ENCODE assay signal across 17 mouse cellular contexts in genomic region chr5:37105531-37106456, GRCm38 (mm10). TPM values are rescaled to one million over a fixed set of nuclear protein-coding genes. Genes with fewer than 3 reads are reported as not detected.
DNase-seq lines count a peak whose midpoint lies in the region; ATAC-seq and TF ChIP-seq lines count a peak whose summit lies in the region.
"Had no signal": no experiment of that assay in that cellular context is flagged by ENCODE, and none has a peak within 500 bp of the region (broad histone marks: within the 10 kb centered on the region; RNA-seq: fewer than 3 reads in every experiment).

No protein-coding gene starts in this region.

- H3K4me3 ChIP-seq in layer of hippocampus, adult 2 months: no peak overlapping the region
- no peak overlapping the region for H3K4me3 ChIP-seq in forebrain, embryonic 15.5 days
- H3K4me3 ChIP-seq in midbrain, embryonic 15.5 days: no peak overlapping the region
- no peak overlapping the region for H3K4me3 ChIP-seq in kidney, embryonic 14.5 days (ENCODE audit: low read length)
- H3K4me3 ChIP-seq: embryonic facial prominence, embryonic 12.5 days had no signal

- H3K4me1 ChIP-seq in forebrain, embryonic 15.5 days: peaks cover 18% of the 10 kb centered on the region
- peaks cover 23% of the 10 kb centered on the region for H3K4me1 ChIP-seq in midbrain, embryonic 15.5 days
- no peaks in the 10 kb centered on the region for H3K4me1 ChIP-seq in kidney, embryonic 14.5 days (ENCODE audit: control insufficient read depth, insufficient read depth, low read length)
- H3K4me1 ChIP-seq: embryonic facial prominence, embryonic 12.5 days had no signal

- no peaks in the 10 kb centered on the region for H3K36me3 ChIP-seq in forebrain, embryonic 15.5 days
- H3K36me3 ChIP-seq in midbrain, embryonic 15.5 days (replicated peaks): 0 out of 2 replicates have a peak, but pooled peaks cover 2% of the 10 kb centered on the region
- H3K36me3 ChIP-seq in kidney, embryonic 14.5 days (ENCODE audit: control insufficient read depth, insufficient read depth, low read length): no peaks in the 10 kb centered on the region
- H3K36me3 ChIP-seq: embryonic facial prominence, embryonic 12.5 days had no signal

- no peaks in the 10 kb centered on the region for H3K9me3 ChIP-seq in forebrain, embryonic 15.5 days
- H3K9me3 ChIP-seq in midbrain, embryonic 15.5 days: no peaks in the 10 kb centered on the region
- H3K9me3 ChIP-seq in kidney, embryonic 14.5 days (ENCODE audit: control insufficient read depth, low read length): no peaks in the 10 kb centered on the region
- H3K9me3 ChIP-seq: embryonic facial prominence, embryonic 12.5 days had no signal

- no peak overlapping the region for H3K9ac ChIP-seq in forebrain, embryonic 15.5 days (replicated peaks)
- no peak overlapping the region for H3K9ac ChIP-seq in midbrain, embryonic 15.5 days
- H3K9ac ChIP-seq in kidney, embryonic 14.5 days (ENCODE audit: low read depth, low read length): no peak overlapping the region
- H3K9ac ChIP-seq: embryonic facial prominence, embryonic 12.5 days had no signal

- peak; percentile 54 for ATAC-seq in forebrain, embryonic 15.5 days (replicated peaks)
- peak; percentile 81 for ATAC-seq in midbrain, embryonic 15.5 days (replicated peaks)
- no peak for ATAC-seq in kidney, embryonic 14.5 days (ENCODE audit: low FRiP score, low TSS enrichment)
- ATAC-seq: activated CD4-positive, CD25-positive, alpha-beta regulatory T cell, adult 4 months had no signal

- 76% methylated on average over 23 of the region's 23 CpGs for WGBS in forebrain, embryonic 15.5 days
- WGBS in midbrain, embryonic 15.5 days: 69% methylated on average over 23 of the region's 23 CpGs
- WGBS in kidney, embryonic 14.5 days: 71% methylated on average over 23 of the region's 23 CpGs

- no peak for TF ChIP-seq CTCF in layer of hippocampus, adult 2 months (conservative IDR thresholded peaks at IDR 0.05)

- no peak overlapping the region for H3K4me2 ChIP-seq in forebrain, embryonic 15.5 days (replicated peaks)
- H3K4me2 ChIP-seq in midbrain, embryonic 15.5 days: 0 out of 2 replicates have a peak overlapping the region, but pooled peaks have one; percentile 2
- no peak overlapping the region for H3K4me2 ChIP-seq in kidney, embryonic 14.5 days (replicated peaks; ENCODE audit: low read depth, low read length)
- H3K4me2 ChIP-seq: embryonic facial prominence, embryonic 12.5 days had no signal

- H3K27me3 ChIP-seq in forebrain, embryonic 15.5 days: no peaks in the 10 kb centered on the region
- no peaks in the 10 kb centered on the region for H3K27me3 ChIP-seq in midbrain, embryonic 15.5 days (replicated peaks)
- no peaks in the 10 kb centered on the region; the same call in 1 of the 2 replicates for H3K27me3 ChIP-seq in kidney, embryonic 14.5 days (ENCODE audit: control insufficient read depth, insufficient read depth, low read length)
- H3K27me3 ChIP-seq: embryonic facial prominence, embryonic 12.5 days had no signal

- H3K27ac ChIP-seq in layer of hippocampus, adult 2 months: peak overlapping the region; percentile 85
- peak overlapping the region; percentile 60 for H3K27ac ChIP-seq in forebrain, embryonic 15.5 days (replicated peaks)
- peak overlapping the region; percentile 78 for H3K27ac ChIP-seq in midbrain, embryonic 15.5 days
- H3K27ac ChIP-seq in kidney, embryonic 14.5 days (ENCODE audit: low read depth, low read length): no peak overlapping the region
- H3K27ac ChIP-seq: embryonic facial prominence, embryonic 12.5 days had no signal

- peak; percentile 48 to 51 for DNase-seq in layer of hippocampus, adult 2 months (ENCODE audit: low spot score in 2 of 2)
- no peak for DNase-seq in layer of hippocampus, postnatal 25 days (ENCODE audit: extremely low spot score in 1 of 2, low spot score in 1 of 2)
- peak; percentile 91 for DNase-seq in brain, adult 2 months (ENCODE audit: low read depth, low spot score)
- no peak for DNase-seq in kidney, postnatal 25 days
- DNase-seq: cerebellum, adult 8-10 months; lung, adult 2 months; right cerebral cortex, postnatal 4 days; thymus, postnatal 25 days had no signal

RNA-seq across cellular contexts. Expression of gene Gm1043, which starts 20.6 kb away (rescaled TPM):
- 10 to 100 TPM; 31.8 to 33.1 TPM for total RNA-seq in layer of hippocampus, adult 2 months (2021)
- 10 to 100 TPM; 21.4 to 28.8 TPM for total RNA-seq in layer of hippocampus, postnatal 25 days (2021)
- 2.3 and 2.6 TPM in 2 replicates for polyA plus RNA-seq in forebrain, embryonic 15.5 days (2015; fragmentation: Nextera tagmentation; extraction: Ambion mirVana)
- polyA plus RNA-seq in midbrain, embryonic 15.5 days (2015; fragmentation: Nextera tagmentation; extraction: Ambion mirVana): 2.6 and 2.8 TPM in 2 replicates
- polyA plus RNA-seq in kidney, embryonic 14.5 days (2014; fragmentation: Nextera tagmentation; extraction: Ambion mirVana): not detected in 2 replicates
- total RNA-seq: gastrocnemius, postnatal 4 days; megakaryocyte progenitor cell, adult 5-6 weeks had no signal
- polyA plus RNA-seq: embryonic facial prominence, embryonic 12.5 days; heart, embryonic 16.5 days; intestine, embryonic 14.5 days had no signal

Comparison
In these comparisons a context has a peak if more than half of its experiments do, and no peak if none do; other contexts are left out.
1. DNase-seq: peak in layer of hippocampus, adult 2 months (2 of 2) and brain, adult 2 months (single experiment); none in layer of hippocampus, postnatal 25 days (0 of 2) and kidney, postnatal 25 days (0 of 2).